Mouse (Mus musculus) lung, adult 2 months (tissue): ENCODE measurements around the gene Gm17482.

Experiments
- CTCF ChIP-seq: fragments of 200-500 bp; IDR thresholded peaks from 2 replicates; pipeline ENCODE4 v1.5.1; 2011; ENCODE audit warnings: mild to moderate bottlenecking, low read length, control low read depth; ENCODE audit not compliant: insufficient read depth
- POLR2A ChIP-seq: fragments of 200-500 bp; IDR thresholded peaks from 2 replicates; pipeline ENCODE4 v1.6.1; 2011; ENCODE audit warnings: low read depth, mild to moderate bottlenecking, control low read depth, low read length, borderline replicate concordance; ENCODE audit errors: extremely low read depth

DNA sequence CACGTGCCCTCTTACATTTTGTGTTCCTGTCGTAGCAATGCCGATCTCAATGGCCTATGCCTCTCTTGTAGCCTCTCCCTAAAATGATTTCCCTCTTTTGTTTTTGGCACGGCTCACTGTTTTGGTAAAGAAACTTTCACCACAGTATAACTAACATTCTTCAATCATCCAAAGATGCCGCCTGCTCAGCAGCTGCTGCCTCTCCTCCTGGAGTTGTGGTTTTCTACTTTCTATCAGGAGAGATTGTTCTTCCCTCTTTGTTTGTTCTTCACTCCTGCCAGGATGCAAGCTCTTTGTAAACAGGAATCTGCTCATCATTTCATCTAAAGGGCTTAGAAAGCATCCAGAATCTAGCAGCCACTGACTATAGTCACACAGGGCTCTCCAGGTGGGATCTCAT lies 39.6 kb downstream of the Gm17482 start:
- TF ChIP-seq CTCF (no peak), POLR2A (no peak)
